In the genomic region with DNA sequence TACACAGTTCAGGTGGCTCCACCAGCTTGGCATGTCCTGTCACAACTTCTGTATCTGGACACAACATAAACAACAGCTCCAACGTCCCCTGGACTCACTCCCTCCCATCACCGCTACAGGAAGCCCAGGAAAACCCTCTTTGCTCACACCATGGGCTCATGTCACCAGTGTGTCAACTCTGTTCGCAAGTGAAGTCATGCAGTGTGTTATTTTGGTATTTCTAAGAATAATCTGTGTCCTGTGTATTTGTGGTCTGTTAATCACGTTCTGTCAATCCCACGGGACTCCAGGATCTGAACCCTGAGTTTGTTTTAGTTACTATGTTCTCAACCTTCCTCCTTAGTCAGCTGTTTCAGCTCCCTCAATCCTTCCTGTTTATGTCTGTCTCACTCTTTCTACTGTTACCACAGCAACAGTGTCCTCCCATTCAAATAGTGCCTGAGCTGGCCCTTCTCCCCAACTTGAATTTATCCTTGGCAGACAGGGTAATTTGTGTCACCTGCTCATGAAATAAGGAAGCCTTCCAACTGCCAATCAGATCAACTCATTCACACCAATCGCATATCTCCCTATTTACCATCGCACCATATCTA, we compare ENCODE assay signal across 17 mouse cellular contexts.
DNase-seq lines count a peak whose midpoint lies in the region; ATAC-seq and TF ChIP-seq lines count a peak whose summit lies in the region.
"Had no signal": no experiment of that assay in that cellular context is flagged by ENCODE, and none has a peak within 500 bp of the region (broad histone marks: within the 10 kb centered on the region; RNA-seq: fewer than 3 reads in every experiment).

No protein-coding gene starts in this region.

- H3K4me1 ChIP-seq in heart, embryonic 12.5 days (replicated peaks), result peaks cover 10% of the 10 kb centered on the region
- H3K4me1 ChIP-seq in intestine, postnatal 0 days (replicated peaks; ENCODE audit: control insufficient read depth, insufficient read depth, low read length), result no peaks in the 10 kb centered on the region
- H3K4me1 ChIP-seq: limb, embryonic 15.5 days; lung, embryonic 15.5 days; midbrain, embryonic 13.5 days had no signal

- no peak overlapping the region for H3K27ac ChIP-seq in heart, embryonic 12.5 days (ENCODE audit: poor library complexity, severe bottlenecking)
- H3K27ac ChIP-seq in intestine, postnatal 0 days (ENCODE audit: low read depth, low read length), result no peak overlapping the region
- H3K27ac ChIP-seq: hindbrain, postnatal 0 days; kidney, postnatal 0 days; limb, embryonic 15.5 days; lung, embryonic 15.5 days; midbrain, embryonic 13.5 days had no signal

- H3K27me3 ChIP-seq in heart, embryonic 12.5 days (replicated peaks), result no peaks in the 10 kb centered on the region
- no peaks in the 10 kb centered on the region for H3K27me3 ChIP-seq in intestine, postnatal 0 days (replicated peaks; ENCODE audit: control insufficient read depth, insufficient read depth, low read length)
- H3K27me3 ChIP-seq: limb, embryonic 15.5 days; lung, embryonic 15.5 days; midbrain, embryonic 13.5 days had no signal

- DNase-seq in heart, adult 18-20 months, result peak; percentile 29 to 54
- peak; percentile 4 to 9 for DNase-seq in lung, adult 18-20 months
- DNase-seq in lung, postnatal 14 days, result no peak
- DNase-seq in heart, postnatal 10 days, result peak; percentile 20 to 36
- DNase-seq in mesoderm, embryonic 11.5 days (ENCODE audit: low read depth, low spot score), result peak; percentile 17
- DNase-seq: adrenal gland, postnatal 25 days; cerebellum, postnatal 14 days; layer of hippocampus, adult 9-11 months; thymus, postnatal 14 days had no signal

- H3K9me3 ChIP-seq in heart, embryonic 12.5 days (replicated peaks), result peaks cover 7% of the 10 kb centered on the region
- H3K9me3 ChIP-seq in intestine, postnatal 0 days (ENCODE audit: control insufficient read depth), result no peaks in the 10 kb centered on the region
- H3K9me3 ChIP-seq: lung, embryonic 15.5 days; midbrain, embryonic 13.5 days had no signal

- H3K4me2 ChIP-seq in heart, embryonic 12.5 days, result no peak overlapping the region
- H3K4me2 ChIP-seq in intestine, postnatal 0 days (replicated peaks; ENCODE audit: low read depth), result no peak overlapping the region
- H3K4me2 ChIP-seq: limb, embryonic 15.5 days; lung, embryonic 15.5 days; midbrain, embryonic 13.5 days had no signal

- H3K4me3 ChIP-seq in heart, embryonic 12.5 days, result no peak overlapping the region
- H3K4me3 ChIP-seq in intestine, postnatal 0 days (ENCODE audit: low read depth, low read length), result no peak overlapping the region
- H3K4me3 ChIP-seq: limb, embryonic 15.5 days; lung, embryonic 15.5 days; midbrain, embryonic 13.5 days had no signal

- H3K9ac ChIP-seq in heart, embryonic 12.5 days, result no peak overlapping the region
- H3K9ac ChIP-seq in intestine, postnatal 0 days (ENCODE audit: low read depth, low read length), result no peak overlapping the region
- H3K9ac ChIP-seq: limb, embryonic 15.5 days; lung, embryonic 15.5 days; midbrain, embryonic 13.5 days had no signal

- ATAC-seq in heart, embryonic 12.5 days (ENCODE audit: insufficient number of reproducible peaks, low FRiP score), result no peak
- ATAC-seq in intestine, postnatal 0 days, result no peak
- ATAC-seq: CD4-positive, CD25-positive, alpha-beta regulatory T cell, adult 4 months; hindbrain, postnatal 0 days; midbrain, embryonic 13.5 days had no signal

- 49% methylated on average over 7 of the region's 7 CpGs for WGBS in heart, embryonic 12.5 days
- 65% methylated on average over 7 of the region's 7 CpGs for WGBS in intestine, postnatal 0 days

- TF ChIP-seq CTCF in intestine, postnatal 0 days (IDR thresholded peaks at IDR 0.05; ENCODE audit: low read depth), result no peak

- intact Hi-C loops in heart, postnatal 10 days (cut with DNase I), result no loop called here

- no peaks in the 10 kb centered on the region for H3K36me3 ChIP-seq in heart, embryonic 12.5 days
- no peaks in the 10 kb centered on the region for H3K36me3 ChIP-seq in intestine, postnatal 0 days (ENCODE audit: control insufficient read depth, insufficient read depth)
- H3K36me3 ChIP-seq: limb, embryonic 15.5 days; lung, embryonic 15.5 days; midbrain, embryonic 13.5 days had no signal
